Mouse (Mus musculus) brain, embryonic 14.5 days (tissue): ENCODE measurements at regions not wholly inside any gene's neighbourhood (a gene's known extent, or its start where the extent isn't known, plus 50 kb on each side); places are given as distances from the start of the nearest gene placed in this dataset.

ENCODE experiments used
- CTCF ChIP-seq: fragments of 200-500 bp; IDR thresholded peaks from 2 replicates; pipeline ENCODE4 v1.5.1; 2012; ENCODE audit warnings: inconsistent platforms, mild to moderate bottlenecking, moderate library complexity, borderline replicate concordance; ENCODE audit not compliant: insufficient read depth, insufficient read length; ENCODE audit errors: extremely low read depth
- POLR2A ChIP-seq: fragments of 200-500 bp; IDR thresholded peaks from 2 replicates; pipeline ENCODE4 v1.6.1; 2012; ENCODE audit warnings: mild to moderate bottlenecking, inconsistent platforms, borderline replicate concordance; ENCODE audit not compliant: poor library complexity, insufficient read depth, insufficient read length, severe bottlenecking; ENCODE audit errors: extremely low read depth

DNA sequence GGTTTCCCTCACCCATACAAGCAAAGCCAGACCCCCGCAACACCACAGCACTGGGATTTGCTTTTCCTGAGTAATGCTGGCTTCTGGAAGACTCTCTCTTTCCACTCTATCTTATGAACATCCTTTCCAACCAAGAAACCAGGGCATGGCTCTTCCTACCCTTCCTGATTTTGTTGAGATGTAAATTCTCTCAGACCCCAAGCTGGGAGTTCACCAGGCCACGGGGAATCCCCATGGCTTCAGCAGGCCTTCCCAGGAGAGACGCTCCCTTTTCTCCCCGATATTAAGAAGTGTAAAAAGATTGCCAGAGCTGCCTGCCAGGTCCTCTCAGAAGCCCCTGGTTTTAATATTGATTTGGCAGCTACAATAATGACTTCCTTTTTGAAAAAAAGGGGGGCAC, 146.3 kb upstream of the Tbx3 start:
- TF ChIP-seq POLR2A = no peak
- no peak for TF ChIP-seq CTCF
